Mouse (Mus musculus) adrenal gland, postnatal 4 days (tissue): ENCODE measurements at regions not wholly inside any gene's neighbourhood (a gene's known extent, or its start where the extent isn't known, plus 50 kb on each side); places are given as distances from the start of the nearest gene placed in this dataset.

Experiments used
- DNase-seq, 2 experiments: peaks; one replicate each; pipeline ENCODE4 v3.0.0; 2021 to 2022; ENCODE audit warnings: low spot score in 2 of 2, mixed read lengths in 2 of 2

DNA sequence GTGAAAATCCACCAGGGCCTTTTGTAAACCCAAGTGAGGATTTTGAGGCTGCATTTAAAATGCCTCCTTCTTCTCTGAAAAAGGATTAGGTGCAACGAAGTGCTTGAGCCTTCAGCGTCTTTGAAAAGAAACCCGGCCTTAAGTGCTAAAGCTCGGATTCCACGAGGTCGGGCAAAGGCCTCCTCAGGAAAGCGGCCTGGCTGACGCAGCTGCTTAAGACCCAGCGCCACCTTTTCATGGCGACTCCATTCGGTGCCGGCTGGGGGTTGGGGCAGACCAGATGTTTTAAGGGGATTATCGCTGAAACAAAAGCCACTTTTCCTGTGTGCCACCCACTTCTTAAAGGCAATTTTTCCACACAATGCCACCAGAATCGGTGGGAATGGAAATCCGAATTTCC, 61.6 kb upstream of the 4932438H23Rik start:
- no peak for DNase-seq

DNA sequence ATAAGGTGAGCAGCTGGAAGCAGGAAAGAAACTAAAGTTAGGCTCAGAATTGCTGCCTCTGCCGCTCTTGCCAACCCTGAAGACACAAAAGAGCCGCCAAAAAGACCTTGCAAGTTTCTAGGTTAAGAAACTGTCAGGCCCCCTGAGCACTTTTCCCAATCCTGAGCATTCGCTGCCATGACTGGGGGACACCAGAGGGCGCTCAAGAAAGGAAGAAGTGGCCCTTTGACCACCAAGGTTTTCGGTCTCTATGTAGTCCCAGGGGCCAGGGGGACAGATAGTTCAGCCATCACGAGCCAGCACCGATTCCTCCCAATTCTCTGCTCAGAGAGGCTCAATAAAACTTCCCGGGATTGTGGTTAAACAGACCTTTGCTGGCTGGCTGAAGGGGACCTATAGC, 64.6 kb upstream of the Olig2 start:
- peak in 1 of 2 experiments; percentile 7 for DNase-seq

DNA sequence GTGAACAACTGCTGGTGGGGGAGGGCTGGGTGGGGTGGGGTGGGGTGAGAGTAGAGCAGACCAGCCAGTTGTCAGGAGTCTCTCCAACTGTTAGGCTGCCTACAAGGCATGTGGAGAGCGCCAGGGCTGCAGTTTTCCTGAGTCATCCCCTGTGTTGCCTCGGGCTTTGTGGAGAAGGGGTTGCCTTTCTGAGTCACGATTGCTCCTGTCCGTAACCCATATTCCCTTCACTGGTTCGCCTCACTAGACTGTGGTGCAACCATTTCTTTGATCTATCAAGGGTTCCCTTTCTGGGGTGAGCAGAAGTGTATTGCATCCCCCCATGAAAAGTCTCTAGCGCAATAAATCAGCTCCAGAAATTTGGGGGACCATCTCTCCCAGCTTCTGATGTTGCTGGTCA, 63.6 kb upstream of the Olig2 start:
- no peak for DNase-seq

DNA sequence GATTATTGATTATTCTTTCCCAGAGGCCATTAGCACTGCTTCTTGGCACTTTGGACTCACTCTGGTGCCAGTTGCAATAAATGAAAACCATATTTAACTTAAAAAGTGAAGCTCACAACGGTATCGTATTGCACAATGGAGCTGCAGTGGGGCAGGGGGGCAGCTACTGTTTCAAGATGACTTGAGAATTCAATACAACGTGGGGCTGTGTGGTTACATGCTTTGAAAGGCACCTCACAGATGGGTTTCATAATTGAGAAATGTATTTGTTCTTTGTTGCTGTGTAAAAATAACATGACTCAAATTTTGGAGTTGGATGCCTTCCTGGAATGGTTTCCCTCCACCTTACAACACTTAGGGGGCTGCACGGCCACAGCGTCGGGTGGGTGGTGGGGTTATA, 62.9 kb upstream of the Olig2 start:
- no peak for DNase-seq

DNA sequence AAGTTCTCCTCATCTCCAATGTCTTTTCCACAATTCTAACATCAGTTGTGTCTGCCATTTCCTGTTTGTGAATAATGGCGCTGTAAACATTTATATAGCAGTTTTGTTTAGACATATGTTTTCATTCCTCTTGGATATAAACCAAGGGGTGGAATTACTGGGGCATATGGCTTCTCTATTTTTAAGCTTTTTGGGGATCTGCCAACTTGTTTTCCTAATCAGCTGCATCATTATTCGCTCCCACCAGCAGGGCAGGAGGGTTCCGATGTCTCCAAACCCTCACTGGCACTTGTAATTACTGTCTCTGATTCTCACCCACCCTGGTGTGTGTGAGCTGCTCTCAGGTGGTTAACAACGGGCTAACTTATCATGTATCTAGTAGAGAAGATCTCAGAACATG, 59.4 kb upstream of the Olig2 start:
- no peak for DNase-seq

DNA sequence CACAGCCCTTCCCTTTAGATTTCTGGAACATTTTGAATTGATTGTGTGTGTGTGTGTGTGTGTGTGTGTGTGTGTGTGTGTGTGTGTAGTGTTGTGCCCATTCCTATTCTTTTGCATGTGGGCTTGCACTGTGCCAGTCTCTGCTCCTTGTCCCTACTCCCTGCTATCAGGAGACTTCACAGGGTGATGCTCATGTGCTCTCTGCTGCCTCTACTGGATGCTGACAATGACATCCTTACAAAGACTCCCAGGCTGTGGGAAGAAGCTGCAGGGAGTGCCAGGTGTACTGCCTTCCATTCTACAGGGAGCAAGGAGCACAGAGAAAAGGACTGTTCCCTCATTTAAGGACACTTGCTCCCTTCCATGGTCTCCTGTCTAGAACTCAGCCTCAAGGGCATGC, 58.4 kb upstream of the Olig2 start:
- peak in 1 of 2 experiments; percentile 6 for DNase-seq

- DNase-seq: no peak
These were observed 56.9 kb upstream of the Olig2 start for GRCm38 (mm10) chr16:91168398-91168797.

- no peak for DNase-seq
These were observed 55.4 kb upstream of the Olig2 start for GRCm38 (mm10) chr16:91169829-91170228.

DNA sequence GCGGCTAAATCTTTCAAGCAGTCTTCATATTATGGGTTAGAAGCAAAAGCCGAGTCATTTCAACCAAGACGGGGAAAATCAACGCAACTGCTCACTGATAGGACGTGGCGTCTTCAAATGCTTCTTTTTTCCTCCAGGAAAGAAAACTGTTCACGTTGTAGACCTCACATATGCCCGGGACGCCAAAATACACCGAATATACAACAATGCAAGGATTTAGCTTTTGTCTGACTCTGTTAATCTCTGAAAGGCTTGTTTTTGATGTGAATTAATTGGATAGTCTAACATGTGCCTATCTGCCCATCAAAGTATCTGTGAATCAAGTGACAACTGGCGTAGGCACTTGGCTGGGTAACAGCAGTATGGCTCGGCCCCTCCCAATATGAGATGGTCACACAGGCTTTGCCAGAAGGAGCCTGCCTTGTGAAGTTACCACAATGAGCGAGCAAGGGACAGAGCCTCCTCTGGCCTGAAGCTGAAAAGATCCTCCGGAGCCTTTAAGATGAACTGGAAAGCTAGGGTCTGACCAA, 53.3 kb upstream of the Olig2 start:
- DNase-seq: no peak

DNA sequence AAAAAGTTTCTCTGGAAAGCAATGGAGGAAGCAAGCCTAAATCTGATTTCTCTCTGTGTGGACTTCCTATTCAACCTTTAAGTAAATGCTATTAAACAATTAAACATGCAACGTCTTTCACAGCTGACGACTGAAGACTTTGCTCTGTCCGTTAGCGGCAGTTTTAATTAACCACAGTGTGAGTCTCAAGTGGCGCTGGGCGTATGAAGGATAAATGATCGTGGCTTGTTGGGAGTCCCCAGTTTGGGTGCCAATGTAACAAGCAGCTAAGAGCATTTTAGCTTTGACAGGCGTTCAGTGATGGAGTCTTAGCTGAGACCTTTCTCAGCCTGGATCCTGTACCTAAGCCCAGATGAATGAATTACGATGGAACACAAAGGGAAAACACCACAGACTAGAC, 52.7 kb upstream of the Olig2 start:
- no peak for DNase-seq

DNA sequence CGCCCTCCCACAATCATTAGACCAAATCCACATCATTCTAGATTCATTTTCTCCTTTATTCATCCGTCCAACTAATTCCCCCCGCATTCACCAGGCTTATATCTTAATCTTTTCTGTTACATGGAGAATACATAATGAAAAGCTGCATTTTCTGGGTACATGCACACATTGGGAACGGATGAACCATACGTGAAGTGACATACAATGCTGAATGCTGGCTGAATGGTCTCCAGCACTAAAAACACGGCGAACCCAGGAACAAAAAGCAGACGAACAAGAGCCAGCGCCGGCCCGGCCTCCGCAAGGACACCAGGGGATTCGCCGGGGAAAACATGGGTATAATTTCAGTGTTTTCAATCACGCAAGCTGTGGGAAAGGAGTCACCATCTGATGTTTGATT, 52.0 kb upstream of the Olig2 start:
- no peak for DNase-seq

DNA sequence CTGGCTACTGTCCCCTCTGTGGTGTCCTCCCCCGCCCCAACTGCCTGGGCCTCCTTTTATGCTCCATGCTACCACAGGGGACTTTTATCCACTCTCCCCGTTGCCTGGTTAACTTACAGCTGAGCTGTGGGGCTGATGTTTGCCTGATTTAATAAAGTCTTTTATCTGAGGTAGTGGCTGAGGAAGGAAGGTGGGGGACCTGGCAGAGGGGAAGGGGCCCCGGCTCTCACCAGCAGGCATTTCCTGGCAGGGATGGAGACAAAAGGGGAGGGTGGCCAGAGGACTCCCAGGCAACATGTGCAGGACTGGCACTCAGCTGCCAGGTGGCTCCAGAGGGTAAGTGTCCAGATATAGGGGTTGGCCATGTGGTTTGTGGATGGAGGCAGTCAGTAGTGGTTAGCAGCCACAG, 51.4 kb upstream of the Olig2 start:
- DNase-seq: no peak

- no peak for DNase-seq
These were observed 50.9 kb upstream of the Olig2 start for GRCm38 (mm10) chr16:91174401-91174800.
